Mouse (Mus musculus) ovary, postnatal 14 days (tissue): Measurements from ENCODE around the gene Prrt1.

Experiments used
- DNase-seq: peaks from one replicate; pipeline ENCODE4 v3.0.0; 2022; ENCODE audit warnings: low spot score

Prrt1 gene

DNA sequence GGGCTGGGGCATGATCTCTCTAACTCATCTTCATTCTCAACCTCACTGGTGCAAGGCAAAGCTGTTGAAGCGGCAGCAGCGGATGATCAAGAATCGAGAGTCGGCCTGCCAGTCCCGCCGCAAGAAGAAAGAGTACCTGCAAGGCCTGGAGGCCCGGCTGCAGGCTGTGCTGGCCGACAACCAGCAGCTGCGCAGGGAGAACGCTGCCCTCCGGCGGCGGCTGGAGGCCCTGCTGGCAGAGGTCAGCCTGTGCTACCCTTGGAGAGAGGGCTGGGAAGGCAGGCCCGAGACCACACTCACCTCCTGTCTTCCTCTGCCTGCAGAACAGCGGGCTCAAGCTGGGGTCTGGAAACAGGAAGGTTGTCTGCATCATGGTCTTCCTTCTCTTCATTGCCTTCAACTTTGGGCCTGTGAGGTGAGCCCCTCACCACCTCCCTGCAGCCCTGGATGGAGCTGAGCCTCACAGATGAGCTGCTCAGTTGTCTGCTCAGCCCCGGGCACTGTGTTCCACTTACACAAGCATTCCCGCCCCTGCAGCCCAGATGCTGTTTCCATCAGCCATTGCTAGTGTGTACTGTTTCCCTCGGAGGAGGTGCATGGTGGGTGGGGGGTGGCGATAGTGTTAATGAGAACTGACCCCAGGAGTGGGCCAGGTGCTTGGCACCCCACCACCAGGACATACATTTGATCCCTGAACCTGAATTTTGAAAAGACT, 22.3 kb downstream of the Prrt1 start:
- DNase-seq = no peak

DNA sequence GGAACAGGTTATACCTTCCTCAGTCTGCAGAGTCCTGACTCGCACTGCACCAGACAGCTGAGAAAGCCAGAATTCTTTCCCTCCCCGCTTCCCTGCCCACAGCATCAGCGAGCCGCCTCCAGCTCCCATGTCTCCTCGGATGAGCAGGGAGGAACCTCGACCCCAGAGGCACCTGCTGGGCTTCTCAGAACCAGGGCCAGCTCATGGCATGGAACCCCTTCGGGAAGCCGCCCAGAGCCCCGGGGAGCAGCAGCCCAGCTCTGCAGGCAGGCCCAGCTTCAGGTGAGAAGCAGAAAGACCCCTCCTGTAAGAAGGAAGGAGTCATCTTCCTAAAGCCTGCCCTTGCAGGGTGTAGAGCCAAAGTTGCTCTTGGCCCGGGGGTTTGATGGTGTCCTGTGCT, 23.2 kb downstream of the Prrt1 start:
- no peak for DNase-seq

DNA sequence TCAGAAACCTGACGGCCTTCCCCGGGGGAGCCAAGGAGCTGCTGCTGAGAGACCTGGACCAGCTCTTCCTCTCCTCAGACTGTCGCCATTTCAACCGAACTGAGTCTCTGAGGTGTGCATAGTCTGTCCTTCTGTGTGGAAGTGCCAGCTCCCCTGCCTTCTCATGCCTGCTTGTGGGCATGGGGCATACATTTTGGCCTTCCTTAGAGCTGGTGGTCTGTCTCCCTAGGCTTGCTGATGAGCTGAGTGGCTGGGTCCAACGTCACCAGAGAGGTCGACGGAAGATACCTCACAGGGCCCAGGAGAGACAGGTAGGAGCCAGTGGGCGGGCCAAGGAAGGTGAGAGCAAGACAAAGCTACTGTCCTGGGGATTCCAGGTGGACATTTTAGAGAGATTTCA, 23.7 kb downstream of the Prrt1 start:
- DNase-seq = no peak

DNA sequence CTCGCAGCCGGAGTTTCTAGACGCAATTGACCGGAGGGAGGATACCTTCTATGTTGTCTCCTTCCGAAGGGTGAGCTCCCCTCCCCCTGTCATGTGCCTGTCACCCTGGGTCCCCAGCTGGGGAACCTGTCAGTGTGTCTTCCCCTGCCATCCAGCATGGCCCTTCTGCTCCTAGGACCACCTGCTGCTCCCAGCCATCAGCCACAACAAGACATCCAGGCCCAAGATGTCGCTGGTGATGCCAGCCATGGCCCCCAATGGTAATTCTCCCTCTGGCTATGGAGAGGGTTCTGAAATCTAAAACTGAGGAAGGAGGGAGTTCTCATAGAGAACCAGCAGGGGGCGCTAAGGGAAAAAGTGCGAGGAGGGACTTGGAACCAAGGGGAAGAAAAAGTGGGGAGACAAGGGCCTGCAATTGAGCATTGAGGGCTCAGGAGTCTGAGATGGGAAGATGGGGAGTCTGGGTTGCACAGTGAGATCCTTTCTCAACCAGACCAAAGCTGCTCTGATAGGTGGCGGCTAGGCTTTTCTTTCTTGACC, 24.5 kb downstream of the Prrt1 start:
- no peak for DNase-seq

DNA sequence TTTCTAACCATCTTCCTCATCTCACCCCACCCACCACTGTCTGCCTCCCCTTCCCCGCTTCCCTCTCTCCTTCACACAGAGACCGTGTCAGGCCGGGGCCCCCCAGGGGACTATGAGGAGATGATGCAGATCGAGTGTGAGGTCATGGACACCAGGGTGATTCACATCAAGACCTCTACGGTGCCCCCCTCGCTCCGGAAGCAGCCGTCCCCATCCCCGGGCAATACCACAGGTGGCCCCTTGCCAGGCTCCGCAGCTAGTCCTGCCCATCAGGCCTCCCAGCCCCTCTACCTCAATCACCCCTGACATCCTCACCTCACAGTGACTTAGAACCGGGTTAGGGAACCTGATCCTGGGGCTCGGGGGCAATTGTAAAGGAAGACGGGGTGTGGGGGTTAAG, 25.1 kb downstream of the Prrt1 start:
- no peak for DNase-seq

DNA sequence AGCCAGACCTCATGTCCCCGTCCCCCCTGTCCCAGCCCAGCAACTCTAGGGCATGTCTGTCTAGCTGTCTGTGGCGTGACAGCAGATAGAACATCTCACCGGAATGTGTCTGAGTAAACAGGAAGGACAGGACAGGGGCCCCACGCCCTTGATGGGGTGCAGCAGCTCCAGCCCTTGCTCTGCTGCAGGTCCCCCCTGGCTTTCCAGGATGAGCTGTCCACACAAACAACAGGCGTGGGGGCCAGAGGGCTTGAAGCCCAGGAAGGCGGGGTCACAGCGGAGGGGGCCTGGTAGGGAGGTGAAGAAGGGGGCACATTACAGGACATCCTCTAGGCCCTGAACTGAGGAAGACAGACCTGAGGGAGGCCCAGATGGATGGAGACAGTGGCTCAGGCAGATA, 25.8 kb downstream of the Prrt1 start:
- DNase-seq = no peak

DNA sequence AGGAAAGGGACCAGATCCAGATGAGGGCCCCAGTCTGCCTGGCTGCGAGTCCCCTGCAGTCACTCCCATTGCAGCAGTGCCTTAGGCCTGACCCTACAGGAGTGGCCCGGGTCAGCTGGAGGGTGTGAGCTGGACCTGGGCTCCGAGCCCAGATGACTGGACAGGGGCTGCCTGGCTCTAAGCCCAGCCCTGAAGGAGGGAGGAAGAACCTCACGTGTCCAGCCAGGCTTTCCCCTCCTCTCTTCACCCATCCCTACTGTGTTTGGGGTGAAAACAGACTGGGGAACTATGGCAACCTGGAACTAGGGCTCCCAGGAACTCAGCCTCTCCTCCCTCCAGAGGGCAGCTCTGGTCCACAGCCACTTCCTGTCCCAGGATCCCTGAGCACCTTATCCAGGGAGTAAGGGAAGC, 26.3 kb downstream of the Prrt1 start:
- peak; percentile 77 for DNase-seq

DNA sequence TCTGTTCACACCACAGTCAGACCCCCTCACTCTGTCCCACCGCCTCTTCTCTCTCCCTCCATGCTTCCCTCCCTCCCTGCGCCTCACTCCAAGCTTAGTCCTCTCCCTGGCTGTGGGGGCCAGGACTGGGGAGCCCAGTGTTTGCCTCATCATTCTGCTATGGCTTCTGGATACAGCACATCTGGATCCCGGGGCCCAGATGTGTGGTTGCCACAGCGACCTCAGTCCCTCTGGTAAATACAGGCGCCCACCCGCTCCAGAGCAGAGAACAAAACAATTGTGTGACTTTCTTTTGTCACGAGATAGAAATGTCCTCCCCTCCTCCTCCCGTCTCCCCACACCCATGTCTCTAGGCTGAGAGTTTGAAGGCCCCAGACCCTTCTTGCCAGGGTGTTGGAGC, 27.3 kb downstream of the Prrt1 start:
- DNase-seq = no peak

DNA sequence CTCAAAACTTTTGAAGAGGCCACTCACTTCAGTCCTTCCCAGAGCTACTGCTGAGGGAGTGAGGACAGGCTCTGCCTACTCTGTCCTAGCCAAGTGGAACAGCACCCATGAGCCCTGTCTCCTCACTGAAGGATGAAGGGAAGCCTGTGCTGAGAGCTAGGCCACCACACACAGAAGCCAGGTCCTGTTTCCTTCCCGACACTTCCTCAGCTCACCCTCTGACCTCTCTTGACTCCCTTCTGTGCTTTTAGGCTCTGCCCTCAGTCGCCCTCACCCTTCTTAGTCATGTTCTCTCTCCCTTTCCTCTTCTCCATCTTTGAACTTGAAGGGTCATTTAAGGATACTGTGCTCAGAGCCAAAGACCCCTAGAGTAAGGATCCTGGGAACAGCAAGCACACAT, 27.9 kb downstream of the Prrt1 start:
- no peak for DNase-seq

DNA sequence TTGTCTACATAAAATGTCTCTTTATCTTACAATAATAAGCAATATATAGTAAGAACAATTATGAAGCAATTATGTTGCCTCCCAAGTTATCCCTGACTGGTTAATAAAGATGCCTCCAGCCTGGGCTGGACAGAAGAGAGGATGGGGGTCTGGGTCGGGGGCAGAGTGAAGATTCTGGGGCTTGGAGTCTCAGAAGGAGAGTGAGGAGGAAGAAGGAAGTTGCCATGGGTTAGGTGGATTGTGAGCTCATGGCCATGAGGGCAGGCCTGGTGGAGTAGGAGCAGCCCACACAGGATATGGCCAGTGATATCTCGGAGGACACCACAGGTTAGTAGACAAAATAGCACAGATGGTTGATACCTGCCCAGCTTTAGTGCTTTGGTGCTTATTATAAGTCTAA, 28.8 kb downstream of the Prrt1 start:
- DNase-seq = no peak

DNA sequence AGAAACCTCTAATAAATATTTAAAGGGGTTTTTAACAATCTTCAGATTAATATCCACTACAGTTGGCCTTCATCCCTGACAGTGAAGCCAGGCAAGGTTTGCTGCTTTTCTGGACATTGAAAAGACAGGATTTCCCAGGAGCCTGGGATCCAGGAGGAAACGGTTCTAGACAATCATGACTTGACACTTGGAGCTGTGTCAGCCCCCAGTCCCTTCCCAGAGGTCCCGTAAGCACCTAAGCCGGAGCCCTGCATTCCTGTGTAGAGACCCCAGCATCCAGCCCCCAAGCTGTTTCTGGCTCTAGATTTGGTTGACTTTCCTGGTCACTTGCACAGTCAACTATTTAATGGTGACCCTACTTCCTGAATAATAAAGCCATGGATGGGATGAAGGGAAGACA, 29.3 kb downstream of the Prrt1 start:
- no peak for DNase-seq

DNA sequence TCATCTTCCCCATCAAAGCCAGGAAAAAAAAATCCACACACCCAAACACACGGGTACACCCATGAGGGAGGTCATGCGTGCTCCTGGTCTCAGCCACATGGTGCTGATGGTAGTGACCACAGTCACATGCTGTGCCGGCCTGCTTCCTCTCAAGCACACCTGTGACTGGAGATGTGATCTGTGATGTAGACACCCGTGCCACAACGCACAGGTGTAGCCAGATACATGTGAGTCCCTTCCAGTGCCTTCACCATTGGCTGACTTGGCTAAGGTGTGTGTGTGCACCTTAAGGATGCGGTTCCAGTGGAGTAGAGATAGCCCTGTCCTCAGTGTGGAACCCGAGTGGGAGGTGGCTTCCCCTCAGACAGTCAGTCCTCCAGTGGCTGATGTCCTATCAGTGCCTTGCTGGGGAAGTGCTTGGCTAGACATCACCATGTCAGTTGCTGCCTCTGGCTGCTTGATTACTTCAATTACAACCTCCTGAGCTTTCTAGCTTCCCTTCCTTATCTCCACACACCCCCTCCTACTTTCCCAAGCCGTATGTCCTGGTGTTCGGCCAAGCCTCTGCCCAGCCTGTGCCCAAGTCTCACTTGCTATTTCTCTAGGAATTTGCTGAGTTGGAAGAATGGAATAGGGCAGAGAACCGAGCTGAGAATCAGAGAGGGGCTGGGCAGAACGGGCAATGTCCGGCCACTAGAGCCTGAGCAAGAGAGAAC, 30.0 kb downstream of the Prrt1 start:
- no peak for DNase-seq

DNA sequence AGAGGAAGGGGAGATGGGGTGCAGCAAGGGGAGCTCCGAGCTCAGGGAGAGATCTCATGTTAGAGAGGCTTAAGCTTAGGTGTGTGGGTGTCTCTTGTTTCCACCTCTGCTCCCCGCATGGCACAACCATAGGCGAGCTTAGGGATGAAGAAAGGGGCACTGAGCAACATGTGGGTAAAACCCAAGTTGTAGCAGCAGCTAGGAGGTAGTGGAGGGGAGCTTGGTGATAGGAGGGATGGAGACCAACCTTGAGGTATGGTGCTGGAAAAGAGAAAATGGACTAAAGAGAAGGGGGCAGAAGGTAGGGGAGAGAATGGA, 30.5 kb downstream of the Prrt1 start:
- DNase-seq = no peak

DNA sequence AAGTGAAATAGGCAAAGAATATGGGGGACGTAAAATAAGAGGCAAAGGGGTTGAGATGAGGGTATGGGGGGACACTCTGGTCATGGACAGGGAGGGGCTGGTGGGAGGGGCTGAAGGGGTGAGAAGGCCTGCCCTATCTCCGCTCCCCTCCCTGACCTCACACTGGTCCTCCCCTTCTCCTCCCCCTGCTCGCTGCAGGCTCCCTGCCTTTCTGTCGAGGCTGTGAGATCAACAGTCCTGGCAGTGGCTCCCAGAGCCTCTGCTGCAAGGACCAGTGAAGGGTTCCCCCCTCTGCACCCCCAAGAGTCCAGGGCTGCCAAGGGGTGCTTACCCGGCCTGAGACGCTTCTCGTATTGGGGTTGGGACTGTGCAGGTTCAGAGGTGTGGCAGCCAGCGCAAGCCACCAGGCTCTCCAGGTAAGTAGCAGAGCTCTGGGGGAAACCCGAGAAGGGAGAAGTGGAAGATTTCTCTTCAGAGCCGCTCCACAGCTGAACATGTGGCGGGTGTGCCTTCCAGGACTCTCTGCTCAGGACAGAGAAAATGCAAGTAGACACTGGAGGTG, 31.0 kb downstream of the Prrt1 start:
- no peak for DNase-seq

DNA sequence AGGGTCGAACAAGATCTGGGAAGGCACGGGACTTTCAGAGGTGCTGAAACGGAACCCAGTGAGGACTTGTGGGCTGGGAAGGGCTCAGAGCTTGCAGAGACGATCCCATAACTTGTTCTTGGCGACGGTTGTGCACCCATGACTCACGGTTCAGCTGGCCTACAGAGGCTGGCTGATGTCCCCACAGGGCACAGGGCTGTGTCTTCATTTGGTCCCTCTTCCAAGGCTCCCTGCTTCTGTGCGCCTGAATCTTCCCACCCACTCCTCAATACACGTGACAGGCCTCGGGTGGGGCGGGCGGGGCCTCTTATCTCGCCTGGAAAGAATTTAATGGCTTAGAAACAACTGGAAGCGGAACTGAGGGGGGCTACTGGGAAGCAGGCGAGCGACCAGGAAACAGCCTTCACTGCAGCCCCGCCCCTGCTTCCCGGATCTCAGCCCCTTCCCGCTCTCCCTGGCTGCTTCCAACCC, 31.8 kb downstream of the Prrt1 start:
- DNase-seq = no peak

DNA sequence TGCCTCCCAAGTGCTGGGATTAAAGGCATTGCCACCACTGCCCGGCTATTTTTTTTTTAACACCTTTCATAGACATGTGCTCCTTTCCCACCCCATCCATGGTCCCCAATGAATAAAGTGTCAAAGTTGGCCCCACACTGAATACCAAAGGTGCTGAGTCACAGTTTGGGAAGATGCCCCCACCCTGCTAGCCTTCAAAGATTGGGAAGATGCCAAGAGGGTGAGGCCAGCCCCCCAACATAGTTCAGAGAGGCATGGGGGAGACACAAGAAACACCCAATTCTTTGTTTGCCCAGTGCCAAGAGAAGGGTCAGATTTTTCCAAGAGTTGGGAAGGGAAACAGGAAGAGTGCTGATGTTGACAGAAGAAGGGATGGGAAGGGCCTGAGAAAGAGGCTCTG, 33.1 kb downstream of the Prrt1 start:
- no peak for DNase-seq

DNA sequence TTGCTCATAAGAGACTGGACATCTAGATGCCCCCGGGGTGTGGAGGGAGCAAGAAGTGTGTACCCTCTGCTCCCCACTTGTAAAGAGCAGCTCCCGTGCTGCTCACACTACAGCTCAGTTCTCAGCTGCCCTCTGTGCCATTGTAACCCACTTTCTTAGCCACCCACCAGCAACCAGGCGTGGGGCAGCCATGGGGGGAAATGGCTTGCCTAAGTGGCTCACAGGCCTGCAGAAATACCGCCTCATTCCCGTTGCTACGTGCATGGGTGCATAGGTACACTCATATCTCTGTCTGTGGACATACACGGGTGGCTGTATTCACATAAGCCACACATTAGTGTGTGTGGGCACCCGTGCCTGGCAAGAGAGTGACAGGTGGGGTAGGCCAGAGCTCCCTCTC, 33.6 kb downstream of the Prrt1 start:
- DNase-seq = no peak

DNA sequence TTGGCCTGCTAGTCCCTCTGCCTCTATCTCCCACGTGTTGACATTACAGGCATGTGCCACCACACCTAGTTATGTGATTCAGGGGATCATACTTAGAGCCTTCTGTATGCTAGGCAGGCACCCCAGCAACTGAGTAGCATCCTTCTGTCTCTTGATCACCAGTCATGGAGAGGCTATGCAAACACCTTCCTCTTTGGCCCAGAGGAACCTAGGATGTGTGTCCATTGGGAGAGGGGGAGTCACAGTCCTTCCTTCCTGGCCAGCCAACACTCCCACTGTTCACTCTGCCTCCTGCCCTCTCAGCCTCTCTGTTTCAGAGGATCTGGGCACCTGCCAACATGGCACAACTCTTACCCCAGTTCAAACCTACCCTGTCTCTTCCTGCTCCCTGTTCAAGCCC, 34.2 kb downstream of the Prrt1 start:
- DNase-seq = no peak

DNA sequence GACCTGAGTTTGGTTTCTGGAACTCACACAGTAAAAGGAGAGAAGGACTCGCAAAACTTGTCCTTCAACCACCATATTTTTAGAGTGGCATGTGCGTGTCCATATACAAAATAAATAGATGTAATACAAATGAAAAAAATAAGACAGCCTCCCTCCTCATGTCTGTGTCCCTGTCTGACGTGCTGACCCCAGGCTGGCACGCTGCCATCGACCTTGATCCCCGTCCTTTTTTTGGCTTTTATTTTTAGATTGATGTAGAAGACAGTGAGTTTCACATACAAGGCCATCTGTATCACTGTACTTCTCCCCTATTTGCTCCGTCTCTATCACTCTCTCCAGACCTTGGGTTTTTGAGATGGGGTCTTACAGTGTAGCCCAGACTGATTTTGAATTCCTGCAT, 35.1 kb downstream of the Prrt1 start:
- DNase-seq = no peak

DNA sequence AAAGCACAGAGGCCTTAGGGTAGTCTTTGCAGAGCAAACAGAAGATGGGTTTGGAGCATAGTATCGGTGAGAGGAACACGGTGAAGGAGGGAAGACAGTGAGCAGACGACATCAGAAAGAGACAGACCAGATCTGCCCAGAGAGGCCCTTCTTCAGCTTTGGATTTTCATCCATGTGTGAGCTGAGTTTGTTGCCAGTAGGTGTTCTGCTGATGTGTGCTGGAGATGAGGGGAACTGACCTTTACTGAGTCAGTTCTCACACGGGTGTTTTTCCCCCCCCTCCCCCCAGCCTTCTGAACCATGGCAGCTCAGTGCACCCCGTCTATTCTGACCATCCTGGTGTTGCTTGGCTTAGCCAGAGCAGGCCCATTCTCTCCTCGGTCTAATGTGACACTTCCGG, 40.9 kb downstream of the Prrt1 start, which contains the start of gene Tnxb:
Gene Tnxb, plus strand, starts transcription at position 301 of the 400 bp plus-strand sequence.
- no peak for DNase-seq

DNA sequence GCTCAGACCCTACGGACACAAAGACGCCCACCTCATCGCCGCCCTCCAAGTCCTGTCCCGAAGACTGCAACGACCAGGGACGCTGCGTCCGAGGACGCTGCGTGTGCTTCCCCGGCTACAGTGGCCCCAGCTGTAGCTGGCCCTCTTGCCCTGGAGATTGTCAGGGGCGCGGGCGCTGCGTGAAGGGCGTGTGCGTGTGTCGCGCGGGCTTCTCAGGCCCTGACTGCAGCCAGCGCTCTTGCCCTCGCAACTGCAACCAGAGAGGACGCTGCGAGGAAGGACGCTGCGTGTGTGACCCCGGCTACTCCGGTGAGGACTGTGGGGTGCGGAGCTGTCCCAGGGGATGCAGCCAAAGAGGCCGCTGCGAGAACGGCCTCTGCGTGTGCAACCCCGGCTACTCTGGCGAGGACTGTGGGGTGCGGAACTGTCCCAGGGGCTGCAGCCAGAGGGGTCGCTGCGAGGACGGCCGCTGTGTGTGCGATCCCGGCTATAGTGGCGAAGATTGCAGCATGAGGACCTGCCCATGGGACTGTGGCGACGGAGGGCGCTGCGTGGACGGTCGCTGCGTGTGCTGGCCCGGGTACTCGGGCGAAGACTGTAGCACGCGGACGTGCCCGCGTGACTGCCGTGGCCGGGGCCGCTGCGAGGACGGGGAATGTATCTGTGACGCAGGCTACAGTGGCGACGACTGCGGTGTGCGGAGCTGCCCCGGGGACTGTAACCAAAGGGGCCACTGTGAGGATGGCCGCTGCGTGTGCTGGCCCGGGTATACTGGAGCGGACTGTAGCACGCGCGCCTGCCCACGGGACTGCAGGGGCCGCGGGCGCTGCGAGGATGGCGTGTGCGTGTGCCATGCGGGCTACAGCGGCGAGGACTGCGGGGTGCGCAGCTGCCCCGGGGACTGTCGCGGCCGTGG, 42.1 kb downstream of the Prrt1 start:
- DNase-seq = no peak

DNA sequence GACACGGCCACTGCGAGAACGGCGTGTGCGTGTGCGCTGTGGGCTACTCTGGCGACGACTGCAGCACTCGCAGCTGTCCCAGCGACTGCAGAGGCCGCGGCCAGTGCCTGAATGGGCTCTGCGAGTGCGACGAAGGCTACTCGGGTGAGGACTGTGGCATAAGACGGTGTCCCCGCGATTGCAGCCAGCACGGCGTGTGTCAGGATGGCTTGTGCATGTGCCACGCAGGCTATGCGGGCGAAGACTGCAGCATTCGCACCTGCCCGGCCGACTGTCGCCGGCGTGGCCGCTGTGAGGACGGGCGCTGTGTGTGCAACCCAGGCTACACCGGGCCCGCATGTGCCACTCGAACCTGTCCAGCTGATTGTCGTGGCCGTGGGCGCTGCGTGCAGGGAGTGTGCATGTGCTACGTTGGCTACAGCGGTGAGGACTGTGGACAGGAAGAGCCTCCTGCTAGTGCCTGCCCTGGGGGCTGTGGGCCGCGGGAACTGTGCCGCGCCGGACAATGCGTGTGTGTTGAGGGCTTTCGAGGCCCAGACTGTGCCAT, 43.0 kb downstream of the Prrt1 start:
- DNase-seq = no peak
